Mouse (Mus musculus) brain, adult 2 months (tissue): ENCODE measurements at regions not wholly inside any gene's neighbourhood (a gene's known extent, or its start where the extent isn't known, plus 50 kb on each side); places are given as distances from the start of the nearest gene placed in this dataset.
A peak's percentile ranks its signal among the peaks of the same experiment; 100 is the strongest.

Experiments
- DNase-seq: peaks from one replicate; pipeline ENCODE4 v3.0.0; 2011; ENCODE audit warnings: low read depth, low spot score

DNA sequence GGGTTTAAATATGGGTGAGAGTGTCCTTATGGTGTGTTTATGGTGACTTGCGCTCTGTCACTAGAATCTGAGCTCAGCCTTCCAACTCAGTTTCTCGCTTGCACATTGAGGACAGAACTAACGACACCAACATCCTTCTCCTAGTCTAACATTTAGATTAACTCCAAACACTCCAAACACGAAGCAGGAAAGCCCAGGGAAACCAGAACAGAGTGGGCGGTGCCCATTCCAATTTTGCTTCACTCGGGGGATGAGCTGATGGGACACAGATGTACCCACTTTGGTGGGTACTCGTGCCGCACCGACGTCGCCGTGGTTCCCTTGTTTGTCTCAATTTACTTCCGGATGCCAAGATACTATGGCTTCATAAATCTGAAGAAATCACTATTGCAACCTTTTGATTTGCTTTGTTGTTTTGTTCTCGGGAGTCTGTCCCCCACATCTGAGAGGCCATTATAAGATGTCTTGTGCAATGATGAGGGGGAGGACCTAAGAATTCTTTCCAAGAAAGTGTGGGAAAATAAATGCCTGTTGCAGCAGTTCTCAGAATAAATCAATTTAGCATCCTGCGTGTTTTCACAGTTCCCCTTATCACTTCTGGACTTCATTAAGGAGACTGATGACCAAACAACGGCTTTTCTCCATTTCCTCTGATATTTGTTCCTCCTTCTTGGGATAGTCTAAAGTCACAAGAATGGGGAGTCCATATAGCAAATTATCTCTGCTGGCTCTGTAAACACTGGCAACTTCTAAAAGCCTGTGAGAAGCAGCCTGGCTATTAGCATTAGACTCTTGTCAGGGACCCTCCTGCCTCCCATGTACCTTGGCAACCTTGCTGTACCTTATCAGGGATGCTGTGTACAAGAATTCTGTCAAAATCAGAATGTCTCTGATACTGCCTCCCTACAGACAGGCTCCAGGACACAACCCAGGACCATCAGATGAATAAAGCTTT is 96.2 kb upstream of the Klf9 start:
- peak; percentile 50 for DNase-seq

DNA sequence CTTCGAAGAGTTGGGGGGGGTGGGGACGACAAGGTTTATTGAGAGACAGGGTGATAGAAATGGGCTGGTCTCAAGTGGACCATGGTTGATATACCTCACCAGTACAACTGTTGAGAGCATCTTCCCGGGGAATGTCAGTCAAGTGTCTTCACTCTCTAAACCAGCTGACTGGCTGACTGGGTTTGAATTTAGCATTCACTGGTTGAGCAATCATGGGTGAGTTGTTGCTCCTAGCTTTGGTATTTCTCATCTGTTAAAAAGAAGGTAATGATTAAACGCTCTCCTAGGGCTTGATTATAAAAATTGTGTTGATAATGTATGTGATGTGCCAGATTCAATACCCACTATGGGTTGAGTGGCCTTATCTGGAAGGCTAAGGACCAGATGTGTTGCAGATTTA is 89.6 kb upstream of the Klf9 start:
- no peak for DNase-seq

DNA sequence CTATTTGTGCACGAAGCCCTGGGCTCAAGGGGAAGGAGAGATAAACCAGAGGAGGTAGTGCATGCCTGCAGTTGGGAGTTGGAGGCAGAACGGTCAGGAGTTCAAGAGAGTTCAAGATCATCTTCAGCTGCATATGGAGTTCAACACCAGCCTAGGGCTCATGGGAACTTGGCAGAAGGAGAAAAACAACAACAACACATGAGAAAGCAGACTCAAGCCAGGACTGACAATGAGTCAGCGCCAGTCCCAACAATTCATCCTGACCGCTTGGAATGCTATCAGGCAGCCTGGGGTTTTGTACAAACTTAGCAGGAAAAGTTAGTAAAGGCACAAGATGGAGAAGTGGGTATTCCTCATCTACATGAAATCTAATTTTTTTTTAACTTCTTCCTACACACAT is 86.6 kb upstream of the Klf9 start:
- peak; percentile 17 for DNase-seq

DNA sequence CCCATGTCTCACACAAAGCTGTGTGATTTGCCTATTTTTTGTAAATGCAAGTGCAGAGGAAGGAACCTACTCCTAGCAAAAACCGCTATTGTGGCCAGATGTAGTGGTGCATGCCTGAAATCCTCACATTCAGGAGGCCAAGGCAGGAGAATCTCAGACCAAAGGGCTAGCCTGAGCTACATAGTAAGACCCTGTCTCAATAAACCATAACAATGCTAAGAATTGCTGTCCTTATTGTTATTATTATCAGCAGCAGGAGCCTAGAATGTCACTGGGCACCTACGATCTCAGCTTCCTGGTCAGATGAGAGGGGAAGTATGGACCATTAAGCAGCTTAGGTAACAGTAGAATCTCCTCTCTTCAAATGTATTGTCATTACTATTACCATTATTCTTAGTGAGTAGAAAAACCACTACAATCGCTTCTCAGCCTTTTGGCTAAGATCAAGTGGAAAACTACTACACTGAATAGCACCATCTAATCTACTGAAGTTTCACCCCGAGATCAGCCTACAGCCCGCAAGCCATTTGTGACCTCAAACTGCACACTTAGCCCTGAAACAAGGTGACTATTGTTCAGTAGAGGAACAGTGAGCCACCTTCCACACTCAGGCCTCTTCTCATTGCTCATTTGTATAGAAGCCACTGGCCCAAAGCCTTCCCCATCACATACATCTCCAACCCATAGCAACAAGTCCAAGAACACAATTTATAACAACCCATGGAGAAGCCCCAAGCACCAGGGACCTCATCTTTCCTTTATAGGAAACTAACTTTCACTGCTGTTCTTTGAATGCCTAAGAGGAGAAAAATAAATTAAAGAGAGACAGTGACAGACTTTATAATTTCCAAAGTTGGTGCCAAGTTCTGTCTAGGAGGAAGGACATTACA is 84.9 kb upstream of the Klf9 start:
- DNase-seq = peak; percentile 42

DNA sequence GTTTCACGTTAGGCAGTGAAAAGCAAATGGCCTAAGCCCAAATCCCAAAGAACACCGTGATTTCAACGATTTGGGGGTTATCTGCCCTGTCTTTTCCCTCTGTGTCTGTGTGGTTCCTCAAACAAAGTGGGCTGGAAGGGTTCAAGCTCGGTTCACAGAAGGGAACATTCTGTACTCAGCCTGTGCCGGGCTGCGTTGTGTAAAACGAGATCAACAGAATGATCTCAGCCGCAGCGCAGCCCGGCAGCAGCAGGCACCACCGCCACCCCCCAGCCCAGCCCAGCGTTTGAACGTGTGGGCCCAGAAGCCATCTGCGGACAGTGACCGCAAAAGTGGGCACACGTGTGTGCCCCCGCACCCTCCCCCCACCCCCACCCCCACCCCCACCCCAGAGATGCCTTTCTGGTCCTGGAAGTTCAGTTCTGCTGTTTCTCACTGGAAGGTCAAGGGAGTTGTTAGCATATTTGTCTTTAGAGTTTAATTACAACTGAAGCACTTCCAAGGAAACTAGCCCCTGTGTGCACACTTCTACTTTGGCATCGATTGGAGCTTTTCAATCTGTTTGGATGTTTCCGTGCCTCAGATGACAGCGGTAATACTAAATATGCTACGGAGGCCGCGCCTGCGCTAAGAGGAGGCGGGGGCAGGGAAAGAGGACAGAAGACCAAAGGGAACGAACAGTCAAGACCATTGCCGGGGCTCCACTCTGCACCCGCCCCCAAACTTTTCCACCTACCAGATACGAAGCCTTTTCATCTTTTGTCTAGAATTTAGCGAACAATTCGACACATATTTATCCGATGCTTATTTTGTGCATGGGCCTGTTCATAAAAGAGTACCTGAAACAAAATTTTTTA is 83.9 kb upstream of the Klf9 start:
- peak; percentile 93 for DNase-seq

DNA sequence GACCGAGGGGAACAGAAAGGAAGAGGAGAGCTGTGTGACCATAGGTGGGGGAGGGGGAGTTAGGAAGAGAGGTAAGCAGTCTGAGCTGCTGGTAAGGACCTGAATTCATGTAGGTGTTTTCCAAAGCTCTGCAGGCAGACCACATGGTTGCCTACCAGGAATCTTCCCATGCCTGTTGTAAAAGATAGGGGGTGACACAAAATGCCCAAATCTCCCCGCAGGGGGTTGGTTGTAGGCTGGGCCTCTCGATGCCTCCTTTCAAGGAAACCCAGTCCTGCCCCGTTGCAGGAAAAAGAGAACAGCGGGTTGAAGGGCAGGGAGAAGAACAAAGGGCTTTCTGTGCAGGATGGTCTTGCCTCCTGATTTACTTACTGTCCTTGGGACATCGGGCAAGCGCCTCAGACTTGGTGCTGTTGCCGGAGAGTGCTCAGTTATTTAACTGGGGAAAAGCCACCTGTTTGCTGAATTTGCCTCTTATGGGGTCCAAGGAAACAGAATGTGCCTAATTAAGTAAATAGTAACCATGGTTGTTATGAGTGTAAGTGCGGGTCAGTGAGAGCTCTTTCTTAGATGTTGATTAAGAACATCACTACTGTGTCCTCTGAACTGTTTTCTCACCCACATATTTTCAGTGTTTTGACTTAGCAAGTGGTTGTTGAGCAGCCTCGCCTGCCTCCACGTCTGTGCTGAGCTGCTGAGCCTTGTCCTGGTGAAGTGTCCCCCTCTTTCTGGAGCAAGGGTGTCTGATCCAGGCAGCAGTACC is 83.1 kb upstream of the Klf9 start:
- peak; percentile 47 for DNase-seq

DNA sequence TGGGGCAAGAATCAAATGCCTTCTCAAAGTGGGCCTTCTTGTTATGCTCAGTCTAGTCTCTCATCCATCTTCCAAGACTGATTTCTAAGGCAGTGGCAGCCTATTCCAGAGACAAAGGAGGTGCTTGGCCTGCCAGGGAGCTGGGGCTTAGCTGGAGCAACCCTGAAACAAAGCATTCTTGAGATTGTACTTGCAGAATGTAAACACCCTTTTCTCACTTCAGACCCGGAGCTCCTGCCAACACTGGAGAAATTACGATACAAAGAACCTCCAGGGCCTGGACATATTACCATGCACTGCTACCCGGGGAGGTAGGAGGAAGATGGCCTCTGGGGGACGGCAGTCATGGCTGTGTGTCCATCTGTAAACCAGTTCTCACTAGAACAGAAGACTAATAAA is 82.5 kb upstream of the Klf9 start:
- no peak for DNase-seq

DNA sequence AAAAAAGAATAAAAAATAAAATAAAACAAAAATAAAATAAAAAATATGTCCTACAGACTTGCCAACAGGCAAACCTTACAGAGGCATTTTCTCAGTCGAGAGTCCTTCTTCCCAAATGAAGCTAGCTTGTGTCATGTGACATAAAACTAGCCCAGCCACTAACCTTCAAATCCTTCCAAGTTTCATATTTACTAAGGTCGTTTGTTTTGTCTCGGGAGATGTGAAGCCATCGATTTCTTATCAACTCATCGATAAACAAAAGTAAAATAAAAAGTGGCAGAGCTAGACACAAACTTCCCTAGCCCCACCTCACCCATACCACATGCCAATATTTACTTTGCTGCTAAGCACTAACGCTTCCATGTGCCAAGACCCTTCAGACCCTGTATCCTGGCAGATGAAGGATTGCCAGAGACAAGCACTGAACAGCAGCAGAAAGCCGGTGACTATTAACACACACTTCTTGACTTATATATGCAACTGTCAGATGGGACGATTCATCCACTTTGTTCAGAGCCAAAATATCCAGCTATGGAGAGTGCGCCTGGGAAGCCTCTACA is 79.9 kb upstream of the Klf9 start:
- DNase-seq = no peak

DNA sequence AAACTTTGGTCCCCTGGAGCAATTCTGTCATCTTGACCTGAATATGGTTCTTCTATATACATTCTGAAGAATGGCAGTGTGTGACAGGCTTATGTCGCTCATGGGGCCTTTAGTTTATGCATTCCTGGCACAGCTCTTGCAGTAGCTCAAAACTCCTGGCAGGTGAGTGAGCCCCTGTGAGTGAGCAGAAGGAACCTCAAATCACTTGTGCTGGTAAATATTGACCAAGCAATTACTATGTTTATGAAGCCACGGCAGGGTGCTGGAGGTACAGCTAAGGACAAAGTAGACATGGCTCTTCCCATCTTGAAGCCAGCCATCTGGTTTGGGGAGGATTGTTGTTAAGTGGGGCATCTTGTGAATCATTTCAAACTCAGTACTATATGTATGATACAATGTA is 79.1 kb upstream of the Klf9 start:
- no peak for DNase-seq

DNA sequence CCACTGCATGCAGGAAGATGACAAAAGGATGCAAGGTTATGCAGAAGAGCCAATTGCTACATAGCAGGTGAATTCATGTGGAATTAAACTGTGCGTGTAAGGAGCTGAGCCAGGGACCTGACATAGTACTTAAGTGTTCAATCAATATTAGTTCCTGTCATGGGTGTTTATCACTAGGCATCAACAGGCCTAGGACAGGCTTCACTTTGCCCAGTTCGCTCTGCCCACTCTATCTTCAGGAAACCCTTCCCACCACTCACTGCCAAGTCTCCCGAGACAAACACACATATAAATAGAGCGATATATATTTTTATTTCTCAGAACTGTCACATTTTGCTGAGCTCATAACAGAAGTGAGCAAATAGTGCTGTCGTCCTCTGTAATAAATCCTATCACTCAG is 78.2 kb upstream of the Klf9 start:
- no peak for DNase-seq

DNA sequence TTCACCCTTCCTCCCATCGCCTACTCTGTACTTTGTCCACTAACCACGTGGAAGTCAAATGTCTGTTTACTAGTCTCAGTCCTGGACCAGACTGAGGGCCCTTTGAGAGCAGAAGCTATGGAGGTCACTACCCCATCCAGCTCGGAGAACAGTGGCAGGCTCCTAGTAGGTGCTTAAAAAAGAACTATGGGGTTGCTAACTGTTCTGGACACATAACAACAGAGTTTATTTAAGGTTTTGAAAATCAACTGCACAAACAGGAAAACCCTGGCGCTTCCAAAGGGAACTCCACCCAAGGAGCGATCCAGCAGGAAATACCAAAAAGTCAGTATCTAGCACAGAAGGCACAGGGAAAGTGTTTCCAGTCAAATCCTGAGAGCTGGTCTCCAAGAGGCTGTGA is 75.5 kb upstream of the Klf9 start:
- DNase-seq = no peak

DNA sequence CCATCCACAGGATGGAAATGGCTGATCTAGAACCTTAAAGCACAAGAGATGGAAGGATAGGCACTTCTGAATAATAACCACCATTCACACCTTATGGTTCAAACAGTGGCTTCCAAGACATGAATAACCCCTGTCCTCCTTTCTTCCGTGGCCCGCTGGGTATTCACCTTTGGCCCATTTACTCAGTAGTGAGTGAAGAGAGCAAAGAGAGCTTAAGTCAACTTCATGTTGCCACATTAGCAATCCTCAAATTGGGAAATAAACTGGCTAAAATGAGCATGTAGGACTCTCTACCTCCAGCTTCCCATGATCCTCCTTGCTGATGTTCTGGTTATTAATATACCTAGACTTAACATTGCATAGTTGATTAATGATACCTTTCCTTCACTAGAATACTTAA is 74.3 kb upstream of the Klf9 start:
- DNase-seq = no peak

DNA sequence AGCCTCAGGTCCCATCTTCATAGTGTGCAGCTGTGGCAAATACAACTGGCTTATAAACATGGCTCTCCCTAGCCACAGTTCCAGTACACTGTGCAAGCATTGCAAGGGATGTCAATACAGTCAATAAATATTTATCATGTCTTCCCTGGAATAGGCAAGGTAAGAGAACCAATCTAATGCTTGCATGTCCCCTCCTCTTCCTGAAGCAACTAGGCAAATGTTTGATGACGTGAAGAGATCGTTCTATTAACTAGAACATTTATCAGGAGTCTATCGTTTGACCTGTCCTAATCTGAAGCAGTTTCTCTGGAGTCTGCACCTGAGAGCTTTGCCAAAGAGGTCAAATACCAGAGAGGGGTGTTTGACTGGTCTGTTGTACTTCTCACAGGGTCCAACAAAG is 72.4 kb upstream of the Klf9 start:
- no peak for DNase-seq

DNA sequence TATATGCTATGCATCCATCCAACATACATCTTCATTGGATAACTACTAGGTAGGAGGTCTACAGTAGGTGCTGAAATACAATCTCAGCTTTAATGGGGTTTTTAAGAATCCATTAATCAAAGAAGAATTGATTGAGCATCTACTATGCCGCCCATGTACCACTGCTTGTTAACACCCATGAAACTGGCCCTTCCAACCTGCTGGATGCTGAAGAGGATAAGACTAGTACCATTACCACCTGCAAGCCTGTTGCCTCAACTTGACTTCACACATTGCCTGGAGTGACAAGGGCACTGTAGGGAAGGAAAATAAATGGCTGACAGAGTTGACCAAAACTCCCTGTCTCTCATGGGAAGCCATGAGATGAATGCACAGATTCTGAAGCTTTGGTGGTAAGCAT is 71.4 kb upstream of the Klf9 start:
- DNase-seq = no peak

DNA sequence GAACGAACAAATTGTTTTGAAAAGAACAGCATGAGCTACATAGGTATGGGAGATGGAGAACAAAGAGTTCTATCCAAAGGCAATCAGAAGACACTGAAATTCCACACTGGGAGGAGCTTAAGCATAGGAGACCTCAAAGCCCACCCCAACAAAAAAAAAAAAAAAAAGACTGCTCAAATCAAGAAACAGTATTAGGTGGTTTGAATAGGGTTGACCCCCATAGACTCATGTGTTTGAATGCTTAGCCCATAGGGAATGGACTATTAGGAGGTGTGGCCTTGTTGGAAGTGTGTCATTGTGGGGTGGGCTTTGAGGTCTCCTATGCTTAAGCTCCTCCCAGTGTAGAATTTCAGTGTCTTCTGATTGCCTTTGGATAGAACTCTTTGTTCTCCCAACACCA is 70.0 kb upstream of the Klf9 start:
- no peak for DNase-seq

DNA sequence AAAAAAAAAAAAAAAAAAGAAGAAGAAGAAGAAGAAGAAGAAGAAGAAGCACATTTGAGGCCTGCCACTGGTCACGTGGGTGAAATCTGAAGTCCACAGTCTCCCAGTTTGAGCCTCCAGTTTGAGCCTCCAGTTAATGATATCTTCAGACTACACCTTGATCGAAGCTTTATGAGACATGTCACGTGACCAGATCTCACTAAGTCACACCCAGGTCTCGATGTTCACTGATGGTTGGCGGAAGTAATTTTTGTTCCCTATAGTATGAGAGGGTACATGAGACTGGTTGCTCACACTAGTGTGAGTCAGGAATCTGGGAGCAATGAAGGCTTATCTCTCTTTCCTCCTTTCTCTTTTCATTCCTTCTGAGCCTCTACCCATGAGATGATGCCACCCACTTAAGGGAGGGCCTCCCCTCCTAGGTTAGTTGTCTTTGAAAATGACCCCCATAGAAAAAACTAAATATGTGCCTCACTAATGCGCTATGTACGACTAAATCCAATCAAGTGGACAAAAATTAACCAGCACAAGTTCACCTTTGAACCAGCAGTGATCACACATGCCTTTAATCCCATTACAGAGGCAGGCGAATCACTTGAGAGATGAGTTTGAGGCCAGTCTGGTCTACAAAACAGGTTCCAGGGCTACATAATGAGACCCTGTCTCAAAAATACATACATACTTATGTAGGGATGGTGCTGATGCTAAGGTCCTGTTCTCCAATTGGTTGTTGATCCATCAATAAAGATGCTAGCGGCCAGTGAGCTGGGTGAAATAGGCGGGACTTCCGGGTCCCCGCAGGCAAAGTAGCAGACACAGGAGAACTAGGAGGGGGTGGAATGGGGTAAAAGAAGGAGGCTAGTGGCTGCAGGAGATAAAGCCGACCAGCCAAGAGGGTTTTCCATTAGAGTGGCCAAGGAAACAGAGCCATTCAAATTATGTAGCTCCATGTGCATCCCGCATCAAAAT is 66.1 kb upstream of the Klf9 start:
- no peak for DNase-seq

DNA sequence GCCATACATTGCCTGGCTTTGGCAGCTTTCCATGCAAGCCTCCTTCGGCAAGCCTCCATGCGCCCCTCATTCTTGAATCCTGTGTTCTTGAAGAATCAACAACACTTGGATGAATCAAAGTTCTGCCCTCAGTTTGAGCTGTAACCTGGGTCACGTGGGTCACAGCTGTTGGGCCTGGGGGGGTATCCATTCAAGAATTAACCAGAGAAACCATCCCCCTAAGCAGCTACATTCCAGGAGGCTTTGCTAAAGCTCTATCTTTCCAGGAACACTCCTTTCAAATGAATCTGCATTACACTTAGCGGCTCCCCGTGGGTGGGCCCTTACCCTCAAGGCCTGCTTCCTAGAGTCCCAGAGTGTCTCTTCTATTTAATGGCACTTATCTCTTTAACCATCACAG is 65.2 kb upstream of the Klf9 start:
- DNase-seq = no peak

DNA sequence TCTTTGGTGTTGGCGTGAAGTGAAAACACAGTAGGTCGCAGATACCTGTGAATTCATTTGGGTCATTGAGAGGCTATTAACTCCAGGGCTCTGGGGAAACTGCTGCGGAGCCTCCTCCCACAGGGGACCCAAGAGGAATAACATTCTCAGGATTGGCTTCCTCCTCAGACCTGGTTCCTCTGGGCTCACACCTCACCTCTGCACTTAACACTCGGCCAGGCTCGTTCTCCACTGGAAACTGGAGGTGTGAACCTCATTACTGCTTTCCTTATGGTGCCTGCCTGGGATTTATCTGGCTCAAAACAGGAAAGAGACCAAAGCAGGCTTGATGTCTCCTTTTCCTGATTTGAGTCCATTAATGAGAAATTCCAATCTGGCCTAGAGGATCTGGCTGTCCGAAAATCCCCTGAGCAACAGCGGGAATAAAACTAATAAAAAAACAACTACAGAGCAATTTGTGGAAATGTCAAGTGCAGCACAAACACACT is 55.8 kb upstream of the Klf9 start:
- DNase-seq = peak; percentile 43

DNA sequence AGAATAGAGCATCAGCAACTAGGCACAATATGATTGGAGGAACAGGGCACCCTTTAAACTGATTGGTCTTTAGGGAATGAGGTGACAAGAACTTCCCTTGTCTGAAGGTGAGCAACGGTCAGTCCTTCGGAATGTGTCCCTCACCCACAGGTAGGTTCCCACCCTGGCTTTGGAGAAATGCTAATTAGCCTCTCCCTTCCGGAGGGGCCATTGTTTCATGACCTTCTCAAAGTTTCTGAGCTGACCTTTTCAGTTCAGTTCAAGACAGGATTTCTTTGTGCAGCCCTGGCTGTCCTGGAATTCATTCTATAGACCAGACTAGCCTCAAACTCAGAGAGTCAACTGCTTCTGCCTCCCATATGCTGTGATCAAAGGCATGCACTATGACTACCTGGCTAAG is 53.5 kb upstream of the Klf9 start:
- no peak for DNase-seq
